Mouse (Mus musculus) CH12.LX (cell line): ENCODE data around the gene Nol6. TPM values are rescaled to one million over a fixed set of nuclear protein-coding genes. Genes with fewer than 3 reads are reported as not detected.

ENCODE experiments used
- DNase-seq: peaks from one replicate; pipeline ENCODE4 v3.0.0-alpha.2; 2013; ENCODE audit errors: extremely low read depth
- H3K27ac ChIP-seq: 2 replicates; pipeline ENCODE4 v1.5.1; 2012; ENCODE audit warnings: low read depth, mild to moderate bottlenecking, control low read depth, moderate library complexity; ENCODE audit not compliant: insufficient read depth
- H3K27me3 ChIP-seq: replicated peaks from 2 replicates; pipeline ENCODE3; 2012; ENCODE audit warnings: inconsistent platforms
- H3K36me3 ChIP-seq, 2 experiments: replicated peaks in 1 of 2; 2 replicates each; pipeline versions ENCODE3 to v1.6.1; 2012; ENCODE audit warnings: inconsistent platforms in 1 of 2, low read length in 1 of 2, mild to moderate bottlenecking in 1 of 2, mixed read lengths in 1 of 2, moderate library complexity in 1 of 2; ENCODE audit not compliant: control insufficient read depth in 1 of 2, insufficient read depth in 1 of 2
- H3K4me1 ChIP-seq, 2 experiments: 2 replicates each; pipeline ENCODE4 v1.6.1; 2012; ENCODE audit warnings: inconsistent platforms in 1 of 2, moderate library complexity in 1 of 2; ENCODE audit not compliant: insufficient read depth in 2 of 2, control insufficient read depth in 1 of 2
- H3K4me2 ChIP-seq: 2 replicates; pipeline ENCODE4 v1.6.1; 2012; ENCODE audit warnings: low read depth, mild to moderate bottlenecking, control low read depth; ENCODE audit not compliant: poor library complexity, insufficient read depth, severe bottlenecking
- H3K4me3 ChIP-seq, 3 experiments: fragments of 150-350 bp in 1 of 3; sonication (generic) in 1 of 3; replicated peaks in 1 of 3; 2 replicates each; pipeline versions ENCODE3 to v1.5.1; 2011 to 2012; ENCODE audit warnings: low read depth in 2 of 3, low read length in 2 of 3, mild to moderate bottlenecking in 2 of 3, moderate library complexity in 2 of 3, control low read depth in 1 of 3, improper control_type of control experiment in 1 of 3, inconsistent platforms in 1 of 3, mixed read lengths in 1 of 3; ENCODE audit not compliant: poor library complexity in 1 of 3
- H3K79me2 ChIP-seq: replicated peaks from 2 replicates; pipeline ENCODE4 v1.6.1; 2012; ENCODE audit warnings: mild to moderate bottlenecking, moderate library complexity; ENCODE audit not compliant: control insufficient read depth, poor library complexity, insufficient read depth, severe bottlenecking; ENCODE audit errors: extremely low read depth
- H3K9ac ChIP-seq: 2 replicates; pipeline ENCODE4 v1.6.1; 2012; ENCODE audit warnings: low read depth, mild to moderate bottlenecking, control low read depth, moderate library complexity; ENCODE audit not compliant: insufficient read depth
- H3K9me3 ChIP-seq: replicated peaks from 2 replicates; pipeline ENCODE3; 2012; ENCODE audit warnings: low read length, inconsistent platforms, mixed read lengths
- BHLHE40 ChIP-seq: IDR thresholded peaks from 2 replicates; pipeline ENCODE4 v1.6.1; 2011; ENCODE audit warnings: mild to moderate bottlenecking, low read depth, low read length, improper control_type of control experiment
- CHD1 ChIP-seq: IDR thresholded peaks from 2 replicates; pipeline ENCODE4 v1.6.1; 2012; ENCODE audit warnings: low read depth, low read length, improper control_type of control experiment, inconsistent platforms
- ETS1 ChIP-seq: conservative IDR thresholded peaks from 2 replicates; pipeline ENCODE4 v1.6.1; 2012; ENCODE audit warnings: low read depth, mild to moderate bottlenecking, inconsistent platforms, low read length, improper control_type of control experiment, moderate library complexity
- HCFC1 ChIP-seq: IDR thresholded peaks from 2 replicates; pipeline ENCODE4 v1.6.1; 2012; ENCODE audit warnings: low read depth, mild to moderate bottlenecking, inconsistent platforms, low read length, improper control_type of control experiment
- JUND ChIP-seq: conservative IDR thresholded peaks from 2 replicates; pipeline ENCODE4 v1.6.1; 2011; ENCODE audit warnings: low read depth, low read length, improper control_type of control experiment
- KAT2A ChIP-seq: IDR thresholded peaks from 2 replicates; pipeline ENCODE4 v1.6.1; 2012; ENCODE audit warnings: low read length, improper control_type of control experiment, inconsistent platforms; ENCODE audit not compliant: insufficient replicate concordance
- MEF2A ChIP-seq: IDR thresholded peaks from 2 replicates; pipeline ENCODE4 v1.6.1; 2014; ENCODE audit warnings: low read depth, mild to moderate bottlenecking, inconsistent platforms, low read length, improper control_type of control experiment, borderline replicate concordance
- MYC ChIP-seq: IDR thresholded peaks from 2 replicates; pipeline ENCODE4 v1.6.1; 2011; ENCODE audit warnings: low read depth, mild to moderate bottlenecking, improper control_type of control experiment, low read length
- NRF1 ChIP-seq: IDR thresholded peaks from 2 replicates; pipeline ENCODE4 v1.6.1; 2014; ENCODE audit warnings: low read depth, mild to moderate bottlenecking, inconsistent platforms, low read length, improper control_type of control experiment, moderate library complexity
- RAD21 ChIP-seq: IDR thresholded peaks from 2 replicates; pipeline ENCODE4 v1.6.1; 2011; ENCODE audit warnings: low read depth, mild to moderate bottlenecking, low read length, improper control_type of control experiment, moderate library complexity
- RCOR1 ChIP-seq: conservative IDR thresholded peaks from 2 replicates; pipeline ENCODE4 v1.6.1; 2012; ENCODE audit warnings: low read depth, mild to moderate bottlenecking, inconsistent platforms, low read length, improper control_type of control experiment
- SIN3A ChIP-seq: IDR thresholded peaks from 2 replicates; pipeline ENCODE4 v1.6.1; 2012; ENCODE audit warnings: low read length, improper control_type of control experiment, inconsistent platforms
- USF2 ChIP-seq: conservative IDR thresholded peaks from 2 replicates; pipeline ENCODE4 v1.6.1; 2011; ENCODE audit warnings: low read depth, low read length, improper control_type of control experiment
- ZNF384 ChIP-seq: IDR thresholded peaks from 2 replicates; pipeline ENCODE4 v1.6.1; 2012; ENCODE audit warnings: low read depth, low read length, improper control_type of control experiment, inconsistent platforms
- dilution Hi-C: fragments of 300-500 bp; cut with MboI; formaldehyde crosslinking; loops from 2 replicates; pipeline ENCODE4 v1.14.3; 2020; ENCODE audit warnings: low sequenced_read_pairs; ENCODE audit not compliant: extremely low pct_unique_long_range_greater_than_20kb, extremely low pct_ligation_motif_present
- in situ Hi-C: fragments of 300-500 bp; cut with MboI; formaldehyde crosslinking; loops from 3 replicates; pipeline ENCODE4 v1.14.3; 2019; ENCODE audit warnings: low sequenced_read_pairs, low pct_ligation_motif_present, low pct_unique_long_range_greater_than_20kb, mixed read lengths
- polyA plus RNA-seq: library from polyadenylated mRNA; unstranded; fragments of >175 nt; gene quantifications from 2 replicates; pipeline ENCODE4 v1.2.1, GENCODE M21; 2012; ENCODE audit warnings: low read depth; ENCODE audit not compliant: insufficient read length
- total RNA-seq, 2 experiments: library from RNA; depleted of rRNA; stranded (reverse); fragments of 300-350 nt in 1 of 2; fragments of >200 nt in 1 of 2; gene quantifications; 2 replicates each; pipeline ENCODE4 v1.2.3; 2012 to 2014

Gene Nol6
- total and polyA plus RNA-seq, 3 experiments = 22.0 to 81.5 (median 30.0) TPM

DNA sequence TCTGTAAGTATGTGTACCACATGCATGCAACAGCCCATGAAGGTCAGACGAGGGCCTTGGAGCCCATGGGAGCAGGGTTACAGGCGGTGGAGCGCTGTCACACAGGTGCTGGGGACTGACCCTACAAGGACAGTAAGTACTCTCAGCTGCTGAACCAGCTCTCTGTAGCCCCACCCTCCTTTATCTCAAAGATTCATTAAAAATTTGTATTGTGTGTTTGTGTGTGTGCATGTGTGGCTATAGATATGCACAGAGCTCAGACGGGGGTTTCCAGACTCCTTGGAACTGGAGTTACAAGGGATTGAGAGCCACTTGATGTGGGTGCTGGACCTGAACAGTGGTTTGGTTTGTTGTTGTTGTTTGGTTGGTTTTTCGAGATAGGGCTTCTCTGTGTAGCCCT lies 42.5 kb downstream of the Nol6 start:
- H3K27me3 ChIP-seq = peaks cover 60% of the 10 kb centered on the region
- TF ChIP-seq BHLHE40 = no peak
- TF ChIP-seq NRF1 = no peak
- no peak for TF ChIP-seq CHD1
- TF ChIP-seq, all 38 proteins: peak for 0
- dilution Hi-C loops = no loop called here
- Histone ChIP-seq H3K9ac (no peak overlapping the region), H3K36me3 (no peaks in the 10 kb centered on the region), H3K4me2 (no peak overlapping the region), H3K9me3 (peaks cover 2% of the 10 kb centered on the region), H3K79me2 (no peaks in the 10 kb centered on the region), H3K4me3 (no peak overlapping the region), H3K27ac (no peak overlapping the region), H3K4me1 (peaks cover 0 to under 1% of the 10 kb centered on the region in 2 experiments; a peak in 1 of 4 replicates)
- in situ Hi-C loops = no loop called here
- DNase-seq = no peak

DNA sequence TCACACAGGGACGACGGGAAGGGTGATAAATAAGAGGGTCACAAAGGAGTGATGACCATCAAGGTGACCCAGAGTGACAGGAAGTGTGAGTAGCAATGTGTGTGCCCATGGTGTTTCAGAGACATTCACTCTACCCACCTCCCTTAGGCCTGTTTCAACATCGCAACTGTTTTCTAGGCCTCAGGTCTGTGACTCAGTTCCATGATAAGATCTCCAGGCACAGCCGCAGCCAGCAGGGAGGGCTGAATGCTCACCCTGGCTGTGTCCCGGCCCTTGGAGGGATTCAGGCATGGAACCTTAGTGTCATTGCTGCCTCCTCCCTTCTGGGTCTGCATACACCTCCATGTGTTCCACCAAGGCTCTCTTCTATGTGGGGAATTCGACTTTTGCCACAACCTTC lies 45.5 kb downstream of the Nol6 start:
- no peak for DNase-seq
- in situ Hi-C loops (no loop called here), dilution Hi-C loops (no loop called here)
- Histone ChIP-seq H3K4me3 (no peak overlapping the region), H3K27me3 (peaks cover 43% of the 10 kb centered on the region), H3K4me1 (no peaks in the 10 kb centered on the region), H3K79me2 (no peaks in the 10 kb centered on the region), H3K9me3 (no peaks in the 10 kb centered on the region), H3K4me2 (no peak overlapping the region), H3K9ac (no peak overlapping the region), H3K27ac (no peak overlapping the region), H3K36me3 (no peaks in the 10 kb centered on the region)
- no peak for TF ChIP-seq KAT2A
- TF ChIP-seq ETS1 = no peak
- no peak for TF ChIP-seq NRF1
- TF ChIP-seq RAD21 = no peak
- no peak for TF ChIP-seq RCOR1
- no peak for TF ChIP-seq MEF2A
- TF ChIP-seq MYC = no peak
- TF ChIP-seq JUND = no peak
- TF ChIP-seq HCFC1 = no peak
- no peak for TF ChIP-seq ZNF384
- no peak for TF ChIP-seq SIN3A

DNA sequence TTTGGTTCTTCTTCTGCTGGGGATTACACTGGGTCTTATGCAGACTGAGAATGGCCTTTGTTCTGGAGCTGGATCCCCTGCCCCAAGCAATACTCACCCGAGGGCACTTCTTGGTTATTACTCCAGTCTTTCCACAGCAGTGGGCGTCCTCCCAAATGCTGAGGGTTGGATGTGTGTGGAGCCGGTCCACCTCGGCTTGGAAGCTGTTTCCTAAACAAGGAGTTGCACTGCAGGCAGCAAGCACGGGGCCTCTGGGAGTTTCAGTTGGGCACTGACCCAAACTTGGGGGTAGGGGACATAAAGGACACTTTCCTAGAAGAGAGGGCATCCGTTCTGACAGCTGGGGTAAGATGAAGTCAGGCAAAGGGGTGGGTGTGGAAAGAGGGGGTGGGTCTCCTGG lies 49.8 kb downstream of the Nol6 start:
- no peaks in the 10 kb centered on the region for H3K36me3 ChIP-seq
- H3K4me1 ChIP-seq = no peaks in the 10 kb centered on the region
- no peak for DNase-seq
- H3K27me3 ChIP-seq = peaks cover 28% of the 10 kb centered on the region
- H3K9me3 ChIP-seq = no peaks in the 10 kb centered on the region
- no peak overlapping the region for H3K27ac ChIP-seq
- dilution Hi-C loops = no loop called here
- no peak for TF ChIP-seq USF2
- TF ChIP-seq, all 38 proteins: peak for 0
- in situ Hi-C loops = no loop called here
- Histone ChIP-seq H3K4me2 (no peak overlapping the region), H3K9ac (no peak overlapping the region), H3K79me2 (no peaks in the 10 kb centered on the region), H3K4me3 (no peak overlapping the region)
